Mouse (Mus musculus): ENCODE measurements around the gene Olfr1333.
"Not testable (repeated sequence)": the region's sequence is repeated elsewhere in the genome, so short reads cannot be mapped to it uniquely, and the experiment has no call there.

The Olfr1333 gene

DNA sequence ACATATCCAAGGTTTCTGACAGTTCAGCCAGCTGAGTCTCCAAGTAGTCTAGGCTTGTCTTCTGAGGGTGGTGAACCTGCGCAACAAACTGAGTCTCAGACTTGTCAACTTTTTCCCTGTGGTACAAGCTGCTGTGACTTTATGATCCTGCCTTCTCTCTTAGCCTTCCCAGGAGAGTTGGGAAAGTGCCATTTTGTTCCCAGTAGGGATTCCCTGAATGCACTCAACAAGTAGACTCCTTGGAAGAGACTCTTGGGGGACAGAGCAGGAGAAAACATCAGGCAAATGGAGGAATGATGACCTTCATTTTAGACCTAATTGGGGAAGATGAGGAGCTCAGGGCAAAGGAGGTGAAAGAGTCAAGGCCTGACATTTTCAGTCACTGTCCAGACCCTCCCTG, at the start of gene Olfr1333:
Gene Olfr1333, minus strand, starts transcription at position 101 of the 400 bp plus-strand sequence.
- no peak for DNase-seq (ENCODE audit: low read depth in 1 of 2, low spot score in 2 of 2)

DNA sequence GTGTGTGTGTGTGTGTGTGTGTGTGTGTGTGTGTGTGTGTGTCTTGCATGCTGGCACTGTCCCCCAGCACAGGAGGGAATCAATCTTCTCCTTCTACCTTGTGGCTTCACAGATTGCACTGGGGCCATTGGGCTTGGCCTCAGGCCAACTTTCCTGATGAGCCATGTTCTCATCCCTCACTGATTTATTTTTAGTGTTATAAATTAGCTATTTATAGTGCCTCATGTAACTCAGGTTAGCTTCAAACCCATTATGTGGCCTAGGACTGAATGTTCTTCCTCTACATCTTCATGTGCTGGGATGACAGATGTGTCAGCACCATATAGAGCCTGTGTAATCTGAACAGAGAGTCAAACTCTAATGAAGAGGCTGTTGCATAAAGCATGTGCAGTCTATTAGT, 31.5 kb upstream of the Olfr1333 start:
- no peak for DNase-seq (ENCODE audit: low read depth in 1 of 2, low spot score in 2 of 2)

DNA sequence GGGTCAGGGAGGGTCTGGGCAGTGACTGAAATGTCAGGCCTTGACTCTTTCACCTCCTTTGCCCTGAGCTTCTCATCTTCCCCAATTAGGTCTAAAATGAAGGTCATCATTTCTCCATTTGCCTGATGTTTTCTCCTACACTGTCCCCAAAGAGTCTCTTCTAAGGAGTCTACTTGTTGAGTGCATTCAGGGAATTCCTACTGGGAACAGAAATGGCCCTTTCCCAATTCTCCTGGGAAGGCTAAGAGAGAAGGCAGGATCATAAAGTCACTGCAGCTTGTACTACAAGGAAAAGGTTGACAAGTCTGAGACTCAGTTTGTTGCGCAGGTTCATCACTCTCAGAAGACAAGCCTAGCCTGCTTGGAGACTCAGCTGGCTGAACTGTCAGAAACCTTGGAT, 28.3 kb upstream of the Olfr1333 start, which contains the start of gene Olfr1331:
Gene Olfr1331, plus strand, starts transcription at position 301 of the 400 bp plus-strand sequence.
- DNase-seq (ENCODE audit: low read depth in 1 of 2, low spot score in 2 of 2), result no peak

DNA sequence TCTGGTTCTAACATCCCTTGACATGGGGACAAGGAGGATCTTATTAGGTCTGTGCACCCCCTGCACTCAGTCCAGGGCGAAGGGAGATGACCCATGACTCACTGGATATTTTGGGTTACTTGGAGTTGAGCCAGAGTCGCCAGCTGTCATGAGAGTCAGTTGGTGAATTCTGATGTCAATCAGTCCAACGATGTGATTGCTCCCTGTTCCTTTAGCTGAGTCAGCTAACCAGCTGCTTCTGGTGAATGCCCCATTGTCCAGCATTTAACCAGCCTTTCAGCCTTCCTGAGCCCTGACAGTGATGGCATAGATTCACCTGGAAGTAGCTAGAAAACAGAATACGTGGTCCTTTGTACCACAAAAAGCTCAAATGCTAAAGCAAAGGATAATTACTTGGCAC, 26.6 kb upstream of the Olfr1333 start:
- no peak for DNase-seq (ENCODE audit: low read depth in 1 of 2, low spot score in 2 of 2)

DNA sequence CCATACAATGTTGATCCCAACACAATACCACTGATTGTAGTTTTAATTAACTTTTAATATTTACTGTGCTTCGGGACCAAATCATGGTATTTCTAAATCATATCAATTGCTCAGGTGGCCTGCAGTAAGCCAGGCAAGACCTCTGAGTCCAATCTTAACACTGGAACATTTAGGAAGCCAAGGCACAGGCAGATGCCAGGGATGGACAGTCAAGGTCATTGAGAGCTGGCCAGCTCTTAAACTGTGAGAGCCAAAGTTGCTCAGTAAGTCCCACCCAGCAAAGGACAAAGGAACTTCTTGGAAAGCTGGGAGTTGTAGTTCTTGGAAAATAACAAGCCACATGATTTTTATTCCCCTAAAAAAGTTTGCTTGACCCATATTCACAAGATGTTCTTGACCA, 25.7 kb upstream of the Olfr1333 start:
- no peak for DNase-seq (ENCODE audit: low read depth in 1 of 2, low spot score in 2 of 2)

DNA sequence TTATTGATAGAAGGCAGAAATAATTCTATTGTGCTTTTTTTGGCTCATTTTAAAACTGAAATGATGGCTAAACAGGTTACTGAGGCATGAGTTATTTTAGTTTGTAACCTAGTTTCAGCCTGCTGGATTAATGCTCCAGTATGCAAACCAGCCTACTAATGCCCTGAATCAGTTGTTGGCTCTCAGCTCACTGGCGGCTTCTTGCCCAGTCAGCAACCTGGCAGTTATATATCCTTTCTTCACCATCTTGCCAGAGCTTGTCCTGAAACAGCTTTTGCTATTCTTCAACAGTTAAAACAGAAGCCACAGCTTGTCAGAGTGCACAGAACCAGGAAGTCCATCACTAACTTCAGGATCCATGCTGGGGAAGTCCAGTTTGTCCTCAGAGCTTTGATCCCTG, 17.2 kb downstream of the Olfr1333 start:
- DNase-seq (ENCODE audit: low read depth in 1 of 2, low spot score in 2 of 2), result no peak

DNA sequence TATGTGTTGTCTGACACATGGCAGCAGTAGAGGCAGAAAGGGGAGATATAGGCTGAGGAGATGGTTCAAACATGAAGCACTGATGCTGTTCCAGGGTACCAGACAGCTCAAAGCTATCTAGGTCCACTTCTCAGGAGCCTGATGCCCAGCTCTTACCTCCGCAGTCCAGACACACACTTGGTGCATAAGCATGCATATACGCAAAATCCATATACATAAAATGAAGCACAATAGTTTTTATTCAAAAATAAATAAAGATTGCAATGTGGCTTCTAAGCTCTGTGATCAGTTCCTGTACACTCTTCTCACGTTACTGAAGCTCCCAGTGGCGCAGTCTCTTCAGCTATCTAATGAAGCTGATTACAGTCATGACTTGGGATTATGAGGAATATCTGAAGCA, 26.2 kb downstream of the Olfr1333 start, which contains the start of gene Olfr1335:
Gene Olfr1335, minus strand, starts transcription at position 101 of the 400 bp plus-strand sequence.
- no peak for DNase-seq (ENCODE audit: low read depth in 1 of 2, low spot score in 2 of 2)

DNA sequence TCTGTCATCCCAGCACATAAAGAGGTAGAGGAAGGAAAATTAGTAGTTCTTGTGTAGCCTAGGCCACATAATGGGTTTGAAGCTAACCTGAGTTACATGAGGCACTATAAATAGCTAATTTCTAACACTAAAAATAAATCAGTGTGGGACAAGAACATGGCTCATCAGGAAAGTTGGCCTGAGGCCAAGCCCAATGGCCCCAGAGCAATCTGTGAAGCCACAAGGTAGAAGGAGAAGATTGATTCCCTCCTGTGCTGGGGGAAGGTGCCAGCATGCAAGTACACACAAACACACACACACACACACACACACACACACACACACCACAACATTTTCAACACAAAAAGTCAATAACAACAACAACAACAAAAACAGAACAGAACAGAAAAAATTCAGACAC, 43.3 kb downstream of the Olfr1333 start:
- DNase-seq (ENCODE audit: low read depth in 1 of 2, low spot score in 2 of 2), result not testable (repeated sequence)

DNA sequence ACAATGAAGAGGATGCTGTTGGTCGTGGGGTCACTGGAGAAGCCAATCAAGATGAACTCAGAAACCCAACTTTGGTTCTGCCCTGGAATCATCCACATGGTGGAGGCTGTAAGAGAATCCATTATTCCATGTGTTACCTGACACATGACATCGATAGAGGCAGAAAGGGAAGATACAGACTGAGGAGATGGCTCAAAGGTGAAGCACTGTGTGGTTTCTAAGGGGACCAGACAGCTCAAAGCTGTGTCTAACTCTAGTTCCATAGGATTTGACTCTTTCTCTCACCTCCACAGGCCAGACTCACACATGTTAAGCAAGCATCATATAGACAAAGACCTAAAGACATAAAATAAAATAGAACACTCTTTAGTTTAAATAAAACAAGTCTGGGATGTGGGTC, 53.6 kb downstream of the Olfr1333 start, which contains the start of gene Olfr1337:
Gene Olfr1337, minus strand, starts transcription at position 101 of the 400 bp plus-strand sequence.
- DNase-seq (ENCODE audit: low read depth in 1 of 2, low spot score in 2 of 2), result no peak

Data from monocyte, adult 2 months (primary cell).